Mouse (Mus musculus) myocyte (in vitro differentiated cells): Measurements from ENCODE around the gene Ptger2.

Experiments
- POLR2A ChIP-seq: IDR thresholded peaks from one replicate; pipeline ENCODE4 v1.6.1; 2011; ENCODE audit warnings: low read depth, mild to moderate bottlenecking, control low read depth, moderate library complexity; ENCODE audit not compliant: insufficient read length
- TCF12 ChIP-seq: IDR thresholded peaks from one replicate; pipeline ENCODE4 v1.6.1; 2011; ENCODE audit warnings: mild to moderate bottlenecking, control low read depth; ENCODE audit not compliant: poor library complexity, insufficient read depth, severe bottlenecking
- TCF3 ChIP-seq: IDR thresholded peaks from one replicate; pipeline ENCODE4 v1.6.1; 2011; ENCODE audit warnings: low read depth, control low read depth; ENCODE audit not compliant: insufficient read length
- USF1 ChIP-seq: IDR thresholded peaks from one replicate; pipeline ENCODE4 v1.6.1; 2011; ENCODE audit warnings: low read depth, mild to moderate bottlenecking, control low read depth, moderate library complexity

GRCm38 (mm10) chr14:44989017-44989721 is 1.2 kb downstream of the Ptger2 start:
- TF ChIP-seq POLR2A = no peak
- TF ChIP-seq TCF3 = no peak
- no peak for TF ChIP-seq TCF12
- TF ChIP-seq USF1 = no peak
